Mouse (Mus musculus): ENCODE data around the gene Sdk1.
"Not testable (repeated sequence)": the region's sequence is repeated elsewhere in the genome, so short reads cannot be mapped to it uniquely, and the experiment has no call there.

Sdk1 gene

DNA sequence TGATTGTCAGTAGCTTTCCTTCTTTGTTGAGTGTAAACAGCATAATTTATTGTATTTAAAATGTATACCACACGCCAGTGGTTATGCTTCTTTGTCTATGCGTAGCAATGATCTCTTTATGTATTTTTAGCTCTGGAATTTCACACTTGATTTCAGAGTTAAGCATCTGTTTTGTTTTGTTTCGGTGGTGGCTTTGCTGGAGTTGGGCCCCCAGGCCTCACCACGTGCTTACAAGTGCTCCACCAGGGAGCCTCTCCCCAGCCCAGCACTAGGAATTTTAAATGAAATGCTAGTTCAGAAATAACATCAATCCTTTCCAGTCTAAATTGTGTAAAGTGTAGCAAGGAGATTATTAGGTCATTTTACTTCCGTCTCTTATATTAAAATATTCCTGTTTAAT lies 227.5 kb downstream of the Sdk1 start:
- DNase-seq, result no peak

DNA sequence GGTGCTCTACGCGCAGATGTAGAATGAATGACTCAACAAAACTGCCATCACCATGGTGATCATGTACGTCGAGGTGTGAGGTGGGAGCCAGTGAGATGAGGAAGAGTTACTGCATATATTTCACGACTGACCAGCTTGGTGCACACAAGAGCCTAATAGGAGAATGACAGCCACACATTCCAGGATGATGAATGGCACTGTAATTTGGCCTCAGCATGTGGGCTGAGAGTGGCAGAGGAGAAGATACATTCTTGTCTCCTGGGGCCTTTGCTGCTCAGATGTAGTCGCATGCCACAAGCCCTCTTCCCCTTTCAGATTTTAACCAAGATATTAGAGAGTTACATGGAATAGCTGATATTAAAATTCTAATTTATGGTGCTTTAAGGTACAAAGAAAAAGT lies 264.0 kb downstream of the Sdk1 start:
- DNase-seq, result no peak

DNA sequence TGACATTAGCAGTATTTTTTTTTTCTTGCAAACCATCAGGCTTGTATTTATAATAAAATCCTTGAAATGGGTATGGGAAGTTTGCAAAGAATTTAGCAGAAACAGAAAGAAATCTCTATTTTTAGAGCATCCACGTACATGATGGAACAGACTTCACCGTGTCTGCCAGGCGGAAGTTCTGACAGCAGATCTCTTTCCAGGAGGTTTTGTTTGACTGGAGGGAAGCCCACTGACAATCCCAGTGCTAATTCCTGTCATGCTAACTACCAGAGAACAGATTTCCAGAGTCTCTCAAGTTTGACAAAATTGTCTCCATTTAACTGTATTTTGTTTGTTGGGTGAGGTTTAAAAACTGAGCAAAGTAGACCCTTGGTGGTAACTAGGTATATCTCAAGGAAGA lies 265.1 kb downstream of the Sdk1 start:
- DNase-seq, result no peak

DNA sequence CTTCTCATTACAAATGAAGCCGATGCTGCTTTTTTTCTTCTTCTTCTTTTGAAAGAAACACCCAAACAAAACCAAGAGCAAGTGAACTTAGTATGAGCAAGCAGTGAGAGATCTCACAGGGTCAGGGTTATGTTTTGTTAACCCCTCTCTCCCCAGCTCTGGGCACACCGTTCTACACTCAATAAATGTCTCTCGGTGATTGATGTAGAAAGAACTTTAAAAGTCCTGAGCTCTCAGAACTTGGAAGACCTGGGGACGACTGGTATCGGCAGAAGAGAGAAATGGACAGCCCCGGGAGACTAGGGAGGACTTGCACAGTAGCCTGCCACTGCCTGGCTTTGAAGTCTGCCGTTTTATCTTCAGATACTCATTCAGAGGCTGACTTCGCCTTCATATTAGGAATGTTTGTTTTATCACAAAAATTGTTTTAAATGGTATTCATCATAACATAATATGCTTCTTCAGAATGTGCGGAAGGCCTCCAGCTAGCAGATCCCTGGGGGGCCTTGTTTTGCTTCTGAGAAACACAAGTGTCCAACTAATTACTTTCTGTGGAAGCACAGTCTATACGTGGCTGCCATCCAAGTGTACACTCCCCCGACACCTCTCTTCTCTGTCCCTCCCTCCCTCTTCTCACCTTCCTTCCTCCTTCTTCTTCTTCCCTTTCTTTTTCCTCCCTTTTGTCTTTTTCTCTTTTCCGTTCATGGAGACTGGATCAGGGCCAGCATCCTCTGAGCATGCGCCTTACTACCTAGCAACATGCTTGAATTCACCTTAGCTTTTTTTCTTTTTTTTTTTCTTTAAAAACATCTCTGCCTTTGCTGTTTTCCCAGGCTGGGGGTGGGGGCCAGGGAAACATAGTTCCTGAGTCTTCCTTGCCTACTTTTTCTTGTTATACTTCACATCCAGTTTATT lies 283.8 kb downstream of the Sdk1 start:
- no peak for DNase-seq

DNA sequence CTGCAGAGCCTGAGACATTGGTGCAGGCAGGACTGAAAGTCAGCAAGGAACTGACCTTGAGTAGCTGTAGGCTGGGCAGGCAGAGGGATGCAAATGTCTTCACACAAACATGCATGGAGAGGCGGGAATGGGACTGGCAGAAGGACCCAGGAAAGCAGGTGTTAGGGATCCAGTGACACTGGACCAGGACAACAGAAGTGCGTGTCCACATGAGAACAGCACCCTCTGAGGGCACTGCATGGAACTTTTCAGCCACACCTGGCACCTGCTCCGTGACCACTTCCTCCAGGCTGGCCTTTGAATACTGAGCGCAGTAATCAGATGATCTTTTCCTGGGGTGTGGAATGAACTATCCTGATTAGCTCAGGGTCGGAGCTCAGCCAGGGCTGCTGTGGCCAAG lies 298.9 kb downstream of the Sdk1 start:
- DNase-seq, result no peak

DNA sequence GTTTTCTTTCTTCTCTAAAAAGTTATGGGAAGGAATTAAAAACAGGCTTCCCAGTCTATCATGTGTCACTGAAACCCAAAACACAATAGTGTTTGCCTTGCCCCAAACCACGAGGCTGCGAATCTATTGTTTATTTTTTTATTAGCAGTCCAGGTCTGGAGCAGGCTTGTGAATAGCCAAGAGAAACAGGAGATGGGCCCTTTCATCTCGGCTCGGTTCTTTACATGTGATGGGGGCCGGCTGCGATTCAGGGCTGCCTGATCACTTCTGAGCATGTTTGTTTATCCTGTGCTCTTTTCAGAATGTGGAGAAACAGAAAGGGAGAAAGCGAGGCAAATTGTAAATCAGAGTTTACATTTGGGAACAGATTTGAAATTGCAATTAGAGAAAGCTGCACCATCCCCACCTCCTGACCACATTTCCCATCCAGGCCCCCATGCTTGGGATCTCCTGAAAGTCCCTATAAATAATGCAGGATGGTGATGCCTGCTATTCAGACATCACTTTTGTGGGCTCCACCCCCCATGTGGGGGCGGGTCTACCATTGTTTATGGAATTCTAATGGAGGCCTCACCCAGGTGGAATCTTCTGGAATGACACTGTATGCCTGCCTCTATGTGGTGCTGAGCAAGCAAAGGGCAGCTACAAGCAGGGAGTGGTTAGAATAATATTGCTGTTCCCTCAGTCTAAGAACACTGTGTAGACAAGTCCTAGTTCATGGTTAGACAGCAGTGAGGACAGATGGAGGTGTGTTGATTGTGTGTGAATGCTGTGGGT lies 301.8 kb downstream of the Sdk1 start:
- no peak for DNase-seq

DNA sequence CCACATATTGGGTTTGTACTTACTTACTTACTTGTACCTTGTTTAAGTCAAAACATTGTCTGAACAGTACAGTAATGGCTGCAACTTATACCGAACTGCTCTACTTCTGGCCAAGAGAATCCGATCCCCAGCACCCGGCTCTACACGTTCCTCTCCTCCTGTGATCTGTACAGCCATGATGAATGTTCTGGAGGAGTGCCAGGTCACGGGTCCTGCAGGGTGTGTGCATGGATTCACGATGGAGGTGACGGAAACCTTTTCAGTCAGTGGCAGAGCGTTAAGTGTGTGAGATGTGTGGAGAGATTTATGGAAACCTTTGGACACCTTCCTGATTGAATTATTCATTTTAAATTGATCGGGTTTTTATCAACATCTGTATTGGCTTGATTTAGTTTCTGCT lies 312.2 kb downstream of the Sdk1 start:
- DNase-seq, result no peak

DNA sequence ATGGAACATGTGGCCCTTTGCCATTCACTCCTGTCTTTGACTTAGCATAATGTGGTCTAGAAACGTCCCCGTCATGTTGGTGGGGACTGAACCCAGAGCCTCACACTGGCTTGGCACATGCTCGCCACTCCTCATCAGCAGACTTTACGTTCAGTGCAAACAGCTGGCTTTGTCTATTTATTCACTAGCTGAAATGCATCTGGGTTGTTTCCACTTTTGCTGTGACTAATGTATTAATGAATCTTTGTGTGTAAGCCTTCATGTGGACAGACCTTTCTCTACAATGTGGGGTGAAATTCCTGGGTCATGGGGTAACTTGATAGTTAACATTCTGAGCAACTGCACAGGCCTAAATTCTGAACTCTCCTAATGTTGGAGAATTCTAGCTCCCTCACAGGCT lies 317.4 kb downstream of the Sdk1 start:
- no peak for DNase-seq

DNA sequence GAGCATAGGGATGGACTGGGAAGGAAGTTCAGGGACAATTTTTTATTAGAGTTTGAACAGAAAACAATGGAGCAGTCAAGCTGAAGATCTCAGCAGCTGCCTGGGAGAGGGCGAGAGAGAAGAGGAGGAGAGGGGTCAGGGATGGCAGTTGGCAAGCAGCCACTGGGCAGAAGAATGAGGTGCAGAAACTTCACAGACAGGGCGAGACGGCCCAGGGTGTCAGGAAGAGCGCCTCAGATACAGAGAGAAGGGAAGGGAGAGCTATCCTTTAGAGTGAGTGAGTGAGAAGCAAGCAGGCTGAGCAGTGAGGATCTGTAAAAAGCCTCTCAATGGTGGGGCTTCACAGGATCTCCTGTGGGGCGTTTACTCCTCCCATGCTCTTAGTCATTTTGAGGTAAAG lies 319.0 kb downstream of the Sdk1 start:
- no peak for DNase-seq

DNA sequence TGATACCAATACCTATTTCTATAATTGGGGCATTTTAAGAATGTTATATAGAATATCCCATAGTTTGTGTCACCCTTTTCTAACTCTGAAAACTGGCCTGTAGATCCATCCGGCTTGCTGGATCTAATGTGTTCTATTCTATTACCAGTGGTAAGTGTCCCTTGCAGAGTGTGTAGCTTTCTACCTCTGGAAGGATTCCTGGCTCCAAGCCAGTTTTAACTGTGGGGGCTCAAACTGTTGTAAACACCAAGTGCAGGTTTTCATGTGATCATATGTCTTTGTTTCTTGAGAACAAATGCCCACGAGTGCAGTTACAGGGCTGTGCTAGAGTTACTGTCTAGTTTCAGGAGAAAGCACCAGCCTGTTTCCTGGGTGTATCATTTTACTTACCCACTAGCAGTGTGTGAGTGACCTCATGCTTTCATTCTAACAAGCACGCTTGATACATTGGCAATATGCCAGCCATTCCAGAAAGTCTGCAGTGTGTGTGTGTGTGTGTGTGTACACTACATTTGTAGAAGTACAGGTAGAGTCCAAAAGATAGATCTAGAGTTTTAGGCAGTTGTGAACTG lies 320.8 kb downstream of the Sdk1 start:
- DNase-seq, result no peak

DNA sequence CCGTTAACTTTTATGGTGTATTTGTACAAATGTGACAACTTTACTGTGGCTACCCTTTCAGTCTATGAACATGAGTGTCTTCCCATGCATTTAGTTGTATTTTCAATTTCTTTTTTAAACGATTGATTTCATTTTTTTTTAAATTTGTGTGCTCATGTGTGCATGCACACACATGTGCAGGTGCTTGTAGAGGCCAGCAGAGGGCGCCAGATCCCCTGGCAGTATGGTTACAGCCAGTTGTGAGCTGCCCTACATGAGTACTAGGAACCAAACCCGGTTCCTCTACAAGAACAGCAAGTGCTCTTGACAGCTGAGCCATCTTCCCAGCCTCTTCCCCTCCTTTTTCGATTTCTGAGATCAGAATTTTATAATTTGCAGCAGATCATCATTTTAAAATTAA lies 322.9 kb downstream of the Sdk1 start:
- no peak for DNase-seq

DNA sequence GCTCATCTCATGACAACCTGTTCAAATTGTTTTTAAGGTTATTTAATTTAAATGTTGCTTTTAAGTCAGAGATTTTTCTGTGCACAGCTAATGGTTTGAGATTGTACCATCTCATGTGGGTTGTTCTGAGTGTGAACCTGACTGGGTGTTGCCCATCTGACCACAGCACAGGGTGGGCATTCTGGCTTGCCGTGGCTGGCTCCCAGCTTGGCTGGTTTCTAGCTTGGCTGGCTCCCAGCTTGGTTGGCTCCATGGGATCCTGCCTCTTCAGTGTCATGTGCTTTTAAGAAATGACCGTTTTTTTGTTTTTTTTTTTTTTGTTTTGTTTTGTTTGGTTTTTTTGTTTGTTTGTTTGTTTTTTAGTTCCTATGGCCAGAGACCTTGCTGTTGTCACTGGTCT lies 326.8 kb downstream of the Sdk1 start:
- DNase-seq, result peak in 1 of 2 experiments; percentile 7

DNA sequence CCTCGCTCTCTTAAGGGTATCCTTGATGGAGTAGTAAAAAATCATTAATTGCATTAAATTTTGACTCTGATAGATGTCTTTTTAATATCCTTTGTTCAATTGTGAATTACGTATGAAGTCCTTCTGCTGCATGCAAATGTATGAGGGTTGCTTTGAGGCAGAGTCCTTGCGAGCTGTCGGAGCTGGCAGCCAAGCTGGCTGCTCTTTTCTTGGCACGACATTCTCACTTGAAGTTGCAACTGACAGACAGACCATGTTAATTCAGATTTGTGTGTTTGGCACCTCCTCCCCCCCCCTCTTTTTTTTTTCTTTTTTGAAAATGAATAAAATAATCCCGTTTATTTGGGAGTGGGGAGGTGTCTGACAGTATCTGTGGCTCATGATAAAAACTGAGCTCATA lies 329.2 kb downstream of the Sdk1 start:
- no peak for DNase-seq

DNA sequence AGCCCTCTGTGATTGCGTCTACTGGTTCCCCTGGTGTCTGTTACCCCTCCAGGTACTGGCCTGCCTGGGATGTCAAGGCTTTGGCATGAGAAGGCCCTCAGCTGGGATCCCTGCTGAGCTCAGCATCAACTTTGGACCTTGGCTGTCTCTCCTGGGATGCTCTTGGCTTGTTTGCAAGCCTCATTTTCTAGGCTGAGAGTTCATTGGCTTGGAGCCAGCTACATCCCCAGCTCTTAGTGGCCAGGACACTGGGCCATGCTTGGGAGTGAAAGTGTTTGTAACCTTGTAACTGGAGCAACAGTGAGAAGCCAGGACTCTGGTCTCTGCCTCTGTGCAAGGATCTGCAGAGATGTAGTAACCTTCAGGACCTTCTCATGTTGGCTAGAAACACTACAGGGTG lies 333.0 kb downstream of the Sdk1 start:
- peak; percentile 28 to 35 for DNase-seq

DNA sequence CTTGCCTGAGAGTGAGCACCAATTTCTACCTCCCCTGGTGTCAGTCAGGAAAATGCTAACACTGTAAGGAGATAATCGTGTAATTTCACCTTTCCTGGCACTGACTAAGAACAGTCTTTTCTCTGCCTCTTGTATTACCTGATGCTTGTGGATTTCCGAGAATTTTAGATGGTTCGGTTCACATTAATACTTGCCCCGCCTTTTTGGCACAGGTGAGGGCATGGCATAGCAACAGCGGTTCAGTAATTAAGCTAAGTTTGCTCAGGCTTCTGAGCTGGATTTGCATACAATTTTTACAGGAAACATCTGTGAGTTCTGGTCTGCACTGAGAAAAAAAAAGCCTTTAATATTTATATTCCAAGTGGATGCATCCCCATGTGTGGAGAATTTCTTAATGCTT lies 350.0 kb downstream of the Sdk1 start:
- no peak for DNase-seq

DNA sequence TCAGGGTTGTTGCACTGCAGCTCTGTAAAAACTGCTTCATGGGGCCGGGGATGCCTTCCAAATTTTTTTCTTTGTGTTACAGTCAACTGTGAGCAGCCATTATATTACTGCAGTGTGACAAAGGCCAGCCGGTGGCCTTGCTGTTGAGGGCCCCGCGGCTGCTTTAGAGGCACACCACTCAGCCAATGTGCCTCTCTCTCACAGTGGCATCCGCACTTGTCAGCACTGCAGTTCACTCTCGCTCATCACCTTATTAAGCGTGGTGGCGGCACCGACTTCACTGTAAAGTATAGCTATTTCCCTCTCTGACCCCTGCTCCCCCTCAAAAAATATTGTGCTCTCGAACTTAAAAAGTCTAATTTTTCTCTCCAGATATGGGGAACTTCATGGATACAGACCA lies 371.4 kb downstream of the Sdk1 start:
- no peak for DNase-seq

DNA sequence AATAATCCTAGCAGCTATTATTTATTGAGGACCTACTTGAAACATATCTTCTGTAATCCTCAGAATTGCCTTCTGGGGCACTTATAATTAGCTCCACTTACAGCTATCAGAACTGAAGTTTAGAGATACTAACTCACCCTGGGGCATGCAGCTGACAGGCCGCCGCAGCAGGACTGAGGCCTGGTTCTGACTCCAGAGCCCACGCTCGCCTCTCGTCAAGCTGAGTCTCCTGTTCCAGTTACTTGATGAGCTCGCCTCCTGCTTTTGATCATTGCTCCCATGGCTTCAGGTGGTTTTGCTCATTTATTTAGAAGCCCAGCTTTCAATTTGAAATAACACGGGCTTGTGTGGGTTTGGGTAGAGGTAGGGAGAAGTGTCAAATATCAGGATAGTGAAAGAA lies 374.5 kb downstream of the Sdk1 start:
- DNase-seq, result no peak

DNA sequence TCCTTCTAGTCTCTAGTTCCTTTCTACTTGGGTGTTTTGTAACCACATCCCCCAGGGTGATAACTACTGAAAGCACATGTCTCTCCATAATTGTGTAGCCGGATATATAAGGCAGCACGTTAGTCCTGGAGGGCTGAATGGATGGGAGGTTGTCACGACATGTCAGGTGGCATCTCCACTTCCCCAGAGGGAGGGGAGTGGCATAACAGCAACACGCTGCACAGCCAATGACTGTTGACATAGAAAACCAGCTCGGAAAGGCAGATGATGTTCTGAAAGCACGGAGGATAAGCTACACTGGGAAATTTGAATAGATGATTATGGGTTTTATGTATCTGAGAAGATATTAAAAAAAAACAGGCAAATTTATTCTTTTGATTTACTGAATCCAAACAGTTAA lies 376.4 kb downstream of the Sdk1 start:
- DNase-seq, result no peak

DNA sequence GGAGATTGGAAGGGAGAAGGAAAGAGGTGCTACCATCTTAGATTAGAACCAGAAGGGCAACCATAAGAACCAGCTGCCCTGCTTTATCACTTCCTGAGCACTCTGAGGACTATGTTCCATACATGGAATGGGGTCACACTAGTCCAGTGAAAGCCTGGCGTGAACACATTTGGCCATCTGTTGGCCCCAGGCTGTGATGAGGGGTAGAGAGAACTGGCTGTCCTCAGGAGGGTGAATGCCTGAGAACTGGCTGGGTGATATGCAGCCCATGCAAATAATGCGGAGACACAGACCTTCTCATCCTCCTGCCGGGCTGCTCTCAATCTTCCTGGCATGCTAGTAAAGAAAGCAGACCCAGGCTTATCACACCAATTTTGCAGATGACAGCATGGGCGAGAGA lies 384.1 kb downstream of the Sdk1 start:
- peak; percentile 32 to 39 for DNase-seq

DNA sequence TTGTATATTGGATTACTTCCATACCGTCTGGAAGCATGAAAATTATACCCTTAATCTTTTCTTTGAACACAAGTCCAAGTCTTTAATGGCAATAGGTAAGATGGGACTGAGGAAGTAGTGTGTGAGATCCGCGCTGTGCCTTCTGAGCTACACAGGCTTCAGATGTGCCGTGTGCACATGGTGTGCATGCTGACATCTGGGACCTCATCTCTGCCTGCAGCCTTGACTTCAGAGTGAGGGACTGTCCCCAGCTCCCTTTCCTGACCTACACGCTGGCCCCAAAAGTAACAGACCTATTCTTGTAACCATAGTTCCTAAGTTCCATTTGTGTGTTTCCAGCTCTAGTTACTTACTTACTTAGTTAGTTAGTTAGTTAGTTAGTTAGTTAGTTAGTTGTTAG lies 390.4 kb downstream of the Sdk1 start:
- DNase-seq, result no peak

DNA sequence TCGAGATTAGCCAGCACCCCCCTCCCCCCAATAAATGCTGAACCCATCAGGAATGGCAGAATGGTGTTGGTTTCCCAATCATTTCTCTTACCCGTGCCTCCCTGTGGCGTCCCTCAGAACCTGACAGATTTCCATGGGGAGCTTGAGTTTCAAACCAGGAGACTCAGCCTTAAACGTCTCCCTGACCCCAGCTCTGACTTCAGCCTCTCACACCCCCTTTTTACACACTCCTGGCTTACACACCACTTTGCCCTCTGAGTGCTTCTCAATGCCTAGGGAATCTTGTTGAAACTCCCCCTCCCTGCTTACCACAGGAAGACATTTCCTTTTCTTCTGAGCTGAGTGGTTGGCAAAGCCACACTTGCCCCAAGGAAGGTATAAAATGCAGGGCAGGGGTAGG lies 392.0 kb downstream of the Sdk1 start:
- no peak for DNase-seq

DNA sequence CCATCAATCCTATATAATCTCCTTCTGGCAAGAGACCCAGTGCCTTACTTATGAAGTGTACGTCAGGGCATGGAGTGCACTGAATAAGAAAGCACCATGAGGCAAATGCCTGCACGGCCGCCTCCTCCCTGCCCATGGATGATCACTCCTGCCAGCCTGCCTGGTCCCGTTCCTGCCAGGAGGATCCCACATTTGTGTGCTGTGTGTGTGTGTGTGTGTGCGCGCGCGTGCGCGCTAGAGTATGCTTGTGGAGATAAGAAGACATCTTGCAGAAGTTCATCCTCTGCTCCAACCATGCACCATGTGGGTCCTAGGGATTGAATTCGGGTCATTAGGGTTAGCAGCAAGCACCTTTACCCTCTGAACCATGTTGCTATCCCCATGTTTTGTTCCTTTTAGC lies 395.1 kb downstream of the Sdk1 start:
- DNase-seq, result no peak

DNA sequence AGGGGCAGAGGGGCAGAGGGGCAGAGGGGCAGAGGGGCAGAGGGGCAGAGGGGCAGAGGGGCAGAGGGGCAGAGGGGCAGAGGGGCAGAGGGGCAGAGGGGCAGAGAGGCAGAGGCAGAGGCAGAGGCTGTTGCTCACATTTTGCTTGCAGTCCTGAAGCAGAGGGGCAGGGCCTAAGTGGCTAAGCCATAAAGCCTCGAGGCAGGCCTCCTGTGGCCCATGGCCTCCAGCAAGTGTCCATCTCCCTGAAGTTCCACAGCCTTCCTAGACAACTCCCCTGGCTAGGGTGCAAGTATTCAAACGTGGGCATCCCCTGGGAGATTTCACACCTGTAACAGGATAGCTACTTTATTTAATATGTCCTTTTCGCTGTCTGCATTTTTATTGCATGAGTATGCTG lies 395.8 kb downstream of the Sdk1 start:
- not testable (repeated sequence) for DNase-seq

DNA sequence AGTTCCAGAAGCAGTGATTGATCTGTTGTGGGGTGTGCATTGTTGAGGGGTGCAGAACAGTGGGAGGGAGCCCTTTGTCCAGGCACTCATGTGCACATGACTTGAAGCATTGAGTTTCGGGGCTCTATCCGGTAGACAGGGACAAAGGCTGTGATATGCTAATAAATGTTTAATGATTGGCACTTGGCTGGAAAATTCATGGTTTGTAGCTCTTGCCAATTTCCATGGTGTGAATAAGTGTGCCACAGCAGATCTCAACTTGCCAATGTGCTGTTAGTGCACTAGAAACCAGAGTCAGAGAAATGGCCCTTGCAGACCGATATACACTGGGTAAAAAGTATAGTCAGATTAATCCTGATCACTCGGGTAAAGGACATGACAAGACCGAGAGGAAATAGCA lies 404.4 kb downstream of the Sdk1 start:
- DNase-seq, result no peak

Measured in cerebellum, postnatal 36 days (tissue).